Mouse (Mus musculus) G1E (cell line): ENCODE measurements around the gene Ndufb7. TPM values are rescaled to one million over a fixed set of nuclear protein-coding genes. Genes with fewer than 3 reads are reported as not detected.

Experiments used
- ATAC-seq: 2 replicates; pipeline ENCODE4 v1.8.0; 2016; ENCODE audit warnings: mild to moderate bottlenecking; ENCODE audit not compliant: insufficient number of reproducible peaks, poor library complexity, low FRiP score, severe bottlenecking; ENCODE audit errors: extremely low read depth
- DNase-seq: peaks from one replicate; pipeline ENCODE4 v3.0.0; 2012; ENCODE audit warnings: low spot score
- H3K27me3 ChIP-seq: 2 replicates; pipeline ENCODE4 v1.6.1; 2012; ENCODE audit warnings: mild to moderate bottlenecking, low read length, inconsistent platforms; ENCODE audit not compliant: insufficient read depth
- H3K36me3 ChIP-seq: replicated peaks from 2 replicates; pipeline ENCODE3; 2012; ENCODE audit warnings: mild to moderate bottlenecking, inconsistent platforms
- H3K4me1 ChIP-seq: 2 replicates; pipeline ENCODE4 v1.6.1; 2012; ENCODE audit warnings: low read depth, low read length, inconsistent platforms, mixed read lengths; ENCODE audit not compliant: insufficient read depth
- H3K4me3 ChIP-seq: 2 replicates; pipeline ENCODE4 v1.5.1; 2012; ENCODE audit warnings: low read depth, mild to moderate bottlenecking, inconsistent platforms, low read length, moderate library complexity, mixed read lengths
- H3K9me3 ChIP-seq: replicated peaks from 2 replicates; pipeline ENCODE4 v1.6.1; 2012; ENCODE audit warnings: inconsistent platforms
- CTCF ChIP-seq: IDR thresholded peaks from 2 replicates; pipeline ENCODE4 v1.5.1; 2012; ENCODE audit warnings: low read depth, low read length, inconsistent platforms, mixed read lengths
- GATA1 ChIP-seq: IDR thresholded peaks from 2 replicates; pipeline ENCODE4 v1.6.1; 2012; ENCODE audit warnings: borderline replicate concordance, low read length, inconsistent platforms, mixed read lengths
- GATA2 ChIP-seq: IDR thresholded peaks from 2 replicates; pipeline ENCODE4 v1.6.1; 2012; ENCODE audit warnings: low read depth, low read length, inconsistent platforms, borderline replicate concordance
- POLR2AphosphoS5 ChIP-seq: IDR thresholded peaks from 2 replicates; pipeline ENCODE4 v1.6.1; 2012; ENCODE audit warnings: low read depth, low read length, inconsistent platforms; ENCODE audit not compliant: insufficient replicate concordance
- TAL1 ChIP-seq: conservative IDR thresholded peaks from 2 replicates; pipeline ENCODE4 v1.6.1; 2012; ENCODE audit warnings: low read depth, low read length, inconsistent platforms, mixed read lengths
- polyA plus RNA-seq: library from polyadenylated mRNA; stranded (reverse); fragments of >175 nt; gene quantifications from 2 replicates; pipeline ENCODE4 v1.2.3, GENCODE M21; 2012
- total RNA-seq, 2 experiments: library from RNA; stranded (forward) in 1 of 2; stranded (reverse) in 1 of 2; fragments of 200-1000 nt in 1 of 2; fragments of >200 nt in 1 of 2; fragmentation: Nextera tagmentation in 1 of 2; gene quantifications; 2 replicates each; pipeline ENCODE4 v1.2.3; 2014 to 2017

Gene Ndufb7
- total and polyA plus RNA-seq, 3 experiments: 68.9 to 233 (median 144) TPM

GRCm38 (mm10) chr8:83609086-83609485 lies 42.6 kb downstream of the Ndufb7 start:
- no peak for ATAC-seq
- Histone ChIP-seq H3K4me3 (peak overlapping the region; percentile 82), H3K9me3 (no peaks in the 10 kb centered on the region), H3K4me1 (peaks cover 57% of the 10 kb centered on the region), H3K36me3 (peaks cover 64% of the 10 kb centered on the region), H3K27me3 (no peaks in the 10 kb centered on the region)
- DNase-seq: no peak
- TF ChIP-seq GATA2 (no peak), GATA1 (no peak), POLR2AphosphoS5 (no peak)

- Histone ChIP-seq H3K36me3 (peaks cover 63% of the 10 kb centered on the region), H3K4me3 (peak overlapping the region; percentile 82), H3K4me1 (peaks cover 57% of the 10 kb centered on the region), H3K9me3 (no peaks in the 10 kb centered on the region), H3K27me3 (no peaks in the 10 kb centered on the region)
- ATAC-seq: no peak
- DNase-seq: peak; percentile 63
- no peak for TF ChIP-seq GATA1
- TF ChIP-seq TAL1: no peak
- TF ChIP-seq CTCF: no peak
- no peak for TF ChIP-seq GATA2
- no peak for TF ChIP-seq POLR2AphosphoS5
Observed at GRCm38 (mm10) chr8:83609547-83610180, 43.2 kb downstream of the Ndufb7 start.

- Histone ChIP-seq H3K27me3 (no peaks in the 10 kb centered on the region), H3K9me3 (no peaks in the 10 kb centered on the region), H3K4me1 (peaks cover 39% of the 10 kb centered on the region), H3K36me3 (peaks cover 58% of the 10 kb centered on the region), H3K4me3 (no peak overlapping the region)
- ATAC-seq (no peak), DNase-seq (no peak)
- TF ChIP-seq GATA2 (no peak), GATA1 (no peak), POLR2AphosphoS5 (no peak), CTCF (no peak), TAL1 (no peak)
Observed at GRCm38 (mm10) chr8:83611921-83612320, 45.5 kb downstream of the Ndufb7 start.

GRCm38 (mm10) chr8:83613695-83614094 lies 47.2 kb downstream of the Ndufb7 start:
- Histone ChIP-seq H3K4me1 (peaks cover 35% of the 10 kb centered on the region), H3K4me3 (no peak overlapping the region), H3K9me3 (no peaks in the 10 kb centered on the region), H3K27me3 (no peaks in the 10 kb centered on the region), H3K36me3 (peaks cover 58% of the 10 kb centered on the region)
- ATAC-seq: no peak
- TF ChIP-seq GATA1 (no peak), GATA2 (no peak)
- no peak for DNase-seq

GRCm38 (mm10) chr8:83616625-83617024 lies 50.2 kb downstream of the Ndufb7 start:
- no peaks in the 10 kb centered on the region for H3K27me3 ChIP-seq
- H3K36me3 ChIP-seq: peaks cover 35% of the 10 kb centered on the region
- TF ChIP-seq GATA1 (no peak), GATA2 (no peak), CTCF (no peak), TAL1 (no peak), POLR2AphosphoS5 (no peak)
- no peak for ATAC-seq
- no peak overlapping the region for H3K4me3 ChIP-seq
- H3K9me3 ChIP-seq: no peaks in the 10 kb centered on the region
- peaks cover 10% of the 10 kb centered on the region; the same call in 1 of the 2 replicates for H3K4me1 ChIP-seq
- DNase-seq: no peak

GRCm38 (mm10) chr8:83617111-83617510 lies 50.6 kb downstream of the Ndufb7 start:
- TF ChIP-seq GATA1: no peak
- TF ChIP-seq CTCF: no peak
- no peak for TF ChIP-seq TAL1
- TF ChIP-seq POLR2AphosphoS5: no peak
- TF ChIP-seq GATA2: no peak
- peaks cover 9% of the 10 kb centered on the region for H3K4me1 ChIP-seq
- no peak for ATAC-seq

GRCm38 (mm10) chr8:83618566-83618965 lies 52.1 kb downstream of the Ndufb7 start:
- DNase-seq (no peak), ATAC-seq (no peak)
- TF ChIP-seq CTCF: no peak
- TF ChIP-seq TAL1: no peak
- TF ChIP-seq GATA1: no peak
- no peak for TF ChIP-seq POLR2AphosphoS5
- TF ChIP-seq GATA2: no peak
- no peak overlapping the region for H3K4me3 ChIP-seq
- no peaks in the 10 kb centered on the region for H3K27me3 ChIP-seq
- peaks cover 16% of the 10 kb centered on the region for H3K36me3 ChIP-seq
- H3K9me3 ChIP-seq: no peaks in the 10 kb centered on the region
- H3K4me1 ChIP-seq: peaks cover 18% of the 10 kb centered on the region

More at GRCm38 (mm10) chr8:83617111-83617510, 50.6 kb downstream of the Ndufb7 start:
- H3K36me3 ChIP-seq: peaks cover 30% of the 10 kb centered on the region
- DNase-seq: no peak
- H3K4me3 ChIP-seq: no peak overlapping the region
- H3K9me3 ChIP-seq: no peaks in the 10 kb centered on the region
- H3K27me3 ChIP-seq: no peaks in the 10 kb centered on the region
